Mouse (Mus musculus): ENCODE measurements around the gene Gm9857.
A peak's percentile ranks its signal among the peaks of the same experiment; 100 is the strongest.

The Gm9857 gene

DNA sequence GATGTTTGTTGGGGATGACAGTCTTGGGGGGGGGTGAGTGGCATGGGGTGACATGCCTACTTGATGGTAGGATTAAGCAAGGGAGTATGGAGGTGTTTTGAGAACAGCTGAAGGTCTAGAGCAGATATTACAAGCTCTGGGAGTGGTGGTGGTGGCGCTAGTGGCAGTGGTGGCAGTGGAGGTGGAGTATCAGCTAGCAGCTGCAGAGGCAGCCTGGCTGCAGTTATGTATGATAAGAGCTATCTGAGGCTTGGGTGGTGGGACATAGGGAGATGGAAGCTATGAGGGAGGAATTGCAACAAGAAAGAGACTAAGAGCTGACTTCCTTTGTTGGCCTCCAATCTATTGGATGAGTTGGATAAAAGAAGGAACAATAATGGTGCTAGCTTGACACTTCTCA, 18.4 kb downstream of the Gm9857 start:
- no peak for DNase-seq

DNA sequence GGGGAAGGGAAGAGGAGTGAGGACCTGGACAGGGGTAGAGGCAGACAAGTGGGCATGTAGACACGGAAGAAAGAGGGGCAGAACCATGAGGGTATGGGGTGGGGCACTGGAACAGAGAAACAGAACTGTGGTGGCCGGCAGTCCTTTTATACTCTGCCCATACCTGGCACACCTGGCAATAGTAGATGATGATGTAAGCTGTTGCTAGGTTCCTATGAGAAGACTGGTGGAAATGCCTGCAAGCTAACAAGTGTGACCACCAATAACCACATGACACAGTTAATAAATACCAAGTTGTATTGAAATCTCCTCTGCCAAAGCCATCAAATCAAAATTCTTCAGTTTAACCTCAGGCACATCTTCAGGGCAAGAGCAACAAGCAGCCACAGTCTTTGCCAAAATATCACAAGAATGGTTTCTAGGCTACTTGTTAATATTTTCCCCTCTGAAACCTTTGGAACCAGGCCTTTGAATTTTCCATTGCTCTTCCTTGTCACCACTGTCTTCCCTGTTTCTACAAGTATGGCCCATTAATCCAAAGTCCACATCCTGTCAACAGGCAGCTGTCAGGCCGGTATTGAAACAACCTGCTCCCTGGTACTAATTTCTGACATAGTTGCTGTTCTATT, 19.7 kb downstream of the Gm9857 start:
- no peak for DNase-seq

DNA sequence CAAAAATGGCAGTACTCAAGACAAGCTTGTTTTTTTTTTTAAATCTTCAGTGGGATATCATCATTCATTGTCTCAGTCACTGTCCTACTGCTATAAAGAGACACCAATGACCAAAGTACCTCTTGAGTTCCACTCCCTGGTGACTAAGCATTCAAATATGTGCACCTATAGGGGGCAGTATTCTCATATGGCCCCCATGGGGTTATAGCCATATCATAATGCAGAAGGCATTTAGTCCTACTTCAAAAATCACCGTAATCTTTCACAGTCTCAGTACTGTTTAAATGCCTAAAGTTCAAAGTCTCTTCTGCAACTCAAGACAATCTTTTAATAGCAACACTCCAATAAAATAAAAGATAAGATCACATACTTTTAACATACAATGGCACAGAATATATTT, 21.4 kb downstream of the Gm9857 start:
- no peak for DNase-seq

DNA sequence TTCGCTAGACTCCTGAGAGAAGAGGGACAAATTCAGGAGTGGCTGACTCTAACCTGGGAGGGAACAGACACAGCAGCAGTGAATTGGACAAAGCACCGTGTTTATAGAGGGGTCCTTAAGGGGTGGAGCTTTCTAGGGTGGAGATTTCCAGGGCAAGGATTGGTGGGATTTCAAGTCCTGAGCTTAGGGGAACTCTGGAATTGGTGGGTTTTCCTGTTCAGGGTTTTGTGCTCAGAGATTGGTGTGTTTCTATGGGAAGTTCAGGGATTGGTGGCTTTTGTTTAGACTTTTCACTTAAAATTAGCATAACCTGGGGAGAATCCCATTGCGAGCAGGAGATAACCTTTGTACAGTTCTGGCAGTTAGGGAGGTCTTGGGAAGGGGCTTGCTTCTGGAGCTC, 22.3 kb downstream of the Gm9857 start:
- DNase-seq, result no peak

DNA sequence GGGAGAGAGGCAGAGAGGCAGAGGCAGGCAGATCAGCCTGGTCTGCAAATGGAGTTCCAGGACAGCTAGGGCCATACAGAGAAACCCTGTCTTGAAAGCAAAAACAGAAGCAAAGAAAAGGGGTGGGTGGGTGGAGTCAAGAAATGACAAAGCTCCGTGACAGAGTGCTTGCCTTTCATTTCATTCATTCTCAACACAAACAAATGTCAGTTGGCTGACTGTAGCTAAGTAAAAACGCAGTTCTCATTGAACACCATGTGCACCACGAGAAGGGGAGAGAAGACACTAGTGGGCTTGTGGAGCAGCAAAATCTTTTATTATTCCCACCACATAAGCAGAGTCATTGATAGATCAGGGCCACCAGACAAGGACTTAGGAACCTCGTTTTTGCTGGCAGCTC, 23.4 kb downstream of the Gm9857 start:
- no peak for DNase-seq

DNA sequence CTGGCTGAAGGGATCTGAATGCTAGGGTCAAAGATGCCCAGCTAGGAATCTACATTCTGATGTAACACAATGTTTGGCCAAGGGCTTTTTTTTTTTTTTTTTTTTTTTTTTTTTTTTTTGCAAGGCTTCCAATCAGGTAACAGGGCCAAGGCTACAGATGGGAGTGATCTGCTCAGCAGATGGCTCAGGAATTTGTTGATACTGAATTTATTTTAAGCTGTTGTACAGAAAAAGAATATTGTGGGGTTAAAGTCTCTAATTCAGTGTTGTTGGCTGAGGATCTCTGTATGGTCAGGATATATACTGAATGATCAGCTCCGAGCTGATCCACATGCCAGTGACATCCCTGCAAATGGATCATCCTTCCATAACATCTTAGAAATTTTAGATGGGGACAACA, 24.2 kb downstream of the Gm9857 start:
- DNase-seq, result peak; percentile 40

DNA sequence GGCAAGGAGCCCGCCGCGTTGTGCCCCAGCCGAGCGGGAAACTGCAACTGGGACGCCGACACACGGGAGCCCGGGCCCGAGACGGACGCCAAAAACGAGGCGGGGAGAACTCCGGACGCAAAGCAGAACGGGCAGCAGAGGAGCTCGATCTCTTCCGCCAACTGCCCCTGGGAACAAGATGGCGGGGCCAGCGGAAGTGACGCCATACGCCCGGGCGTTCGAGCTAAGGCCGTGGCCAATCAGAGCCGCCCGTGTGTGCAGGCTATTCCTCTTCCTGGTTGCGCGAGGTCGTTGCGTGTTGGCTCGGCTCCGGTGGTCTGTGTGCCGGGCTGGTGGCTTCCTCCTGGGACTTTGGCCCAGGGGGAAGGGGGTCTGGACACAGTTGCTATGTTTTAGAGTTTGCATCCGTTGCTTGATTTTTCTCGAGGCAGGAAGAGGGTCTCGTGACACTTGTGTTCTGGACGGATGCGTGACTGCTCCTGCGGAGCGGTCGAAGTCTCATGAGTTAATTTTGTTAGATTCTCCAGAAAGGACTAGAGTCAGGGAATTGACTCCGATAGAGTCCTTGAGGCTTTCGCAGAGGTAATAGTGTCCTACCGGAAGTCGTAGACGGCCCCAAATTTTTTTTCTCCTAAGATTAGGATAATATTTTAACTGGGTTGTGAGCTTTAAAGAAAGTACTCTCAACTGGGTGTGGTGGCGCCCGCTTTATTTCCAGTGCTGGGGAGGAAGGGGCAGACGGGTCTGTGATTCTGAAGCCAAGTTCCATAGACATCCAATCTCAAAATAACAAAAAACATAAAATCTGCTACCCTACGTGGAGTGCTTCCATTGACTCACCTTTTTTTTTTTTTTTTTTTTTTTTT, 28.5 kb downstream of the Gm9857 start, which contains the start of gene Prpf38b:
Prpf38b (minus strand) TSS at position 180 of the 866 bp plus-strand sequence.
- peak; percentile 97 for DNase-seq

DNA sequence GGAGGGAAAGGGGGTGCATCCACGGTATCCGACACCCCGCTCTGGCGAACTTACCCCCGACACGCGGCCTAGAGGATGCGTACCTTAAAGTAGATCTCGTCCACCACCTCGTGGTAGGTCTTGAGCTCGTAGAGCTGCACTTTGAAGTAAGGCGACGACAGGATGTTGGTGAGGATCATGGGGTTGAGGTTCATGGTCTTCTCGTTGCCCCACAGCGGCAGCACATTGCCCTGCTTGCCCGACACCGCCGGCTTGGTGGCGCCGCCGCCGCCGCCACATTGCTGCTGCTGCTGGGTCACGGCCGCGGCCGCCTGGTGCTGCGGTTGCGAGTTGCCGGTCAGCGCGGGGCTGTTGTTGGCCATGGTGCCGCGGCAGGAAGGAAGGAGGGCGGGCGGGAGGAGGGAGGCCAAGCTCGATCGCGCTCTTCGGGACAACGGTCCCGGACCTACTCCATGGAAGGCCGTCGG, 29.1 kb downstream of the Gm9857 start:
- peak; percentile 69 for DNase-seq

DNA sequence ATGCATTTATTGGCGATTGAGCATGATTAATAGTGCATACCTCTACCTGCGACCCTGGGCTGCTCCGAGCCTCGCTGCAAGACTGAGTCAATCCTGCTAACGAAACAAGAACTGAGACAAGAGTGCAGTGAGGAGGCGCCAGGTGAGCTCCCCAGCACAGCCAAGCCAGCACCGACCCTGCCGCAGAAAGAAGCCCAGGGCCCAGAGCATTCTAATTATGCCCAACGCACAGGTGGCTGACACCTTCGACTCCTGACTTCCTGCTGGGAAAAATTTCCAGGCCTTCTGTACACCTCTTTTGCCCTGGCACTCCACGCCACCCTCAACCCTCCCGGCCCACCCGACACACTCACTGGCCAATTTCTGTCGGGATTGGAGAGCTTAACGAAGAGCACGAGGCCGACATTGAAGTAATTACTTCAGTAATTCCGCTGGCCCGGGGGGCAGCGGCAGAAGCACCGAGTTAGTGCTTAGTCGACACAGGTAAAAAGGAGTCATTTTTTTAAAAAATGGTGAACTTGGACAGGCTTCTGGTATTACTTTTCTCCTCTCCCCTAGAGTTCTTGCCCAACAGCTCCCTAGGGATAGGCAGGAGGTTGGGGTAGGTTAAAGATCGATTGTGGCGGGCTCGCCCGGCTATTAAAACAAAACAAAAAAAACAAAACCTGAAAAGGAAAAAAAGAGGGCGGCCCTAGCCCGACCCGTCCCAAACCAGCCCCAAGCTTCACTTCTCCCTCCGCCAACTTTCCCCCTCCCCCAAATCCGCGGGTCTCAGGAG, 29.8 kb downstream of the Gm9857 start:
- DNase-seq, result no peak

DNA sequence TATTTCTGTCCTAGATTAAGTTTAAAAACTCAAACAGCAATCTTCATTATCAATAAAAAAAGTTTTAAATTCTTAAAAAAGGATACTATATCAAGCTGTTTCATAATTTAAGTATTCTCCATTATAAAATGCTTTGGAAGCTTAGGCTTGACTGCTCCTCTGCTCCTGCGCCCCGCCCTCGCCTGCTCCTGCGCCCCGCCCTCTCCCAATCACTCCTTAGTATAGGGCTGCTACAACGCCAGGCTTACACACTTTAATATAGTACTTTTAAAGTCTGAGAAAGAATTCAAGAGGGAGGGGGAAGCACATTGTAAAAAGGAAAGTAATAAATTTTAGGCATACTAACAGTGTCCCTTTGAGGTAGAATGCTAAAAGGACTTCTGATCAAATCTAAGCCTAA, 37.3 kb downstream of the Gm9857 start:
- DNase-seq, result no peak

DNA sequence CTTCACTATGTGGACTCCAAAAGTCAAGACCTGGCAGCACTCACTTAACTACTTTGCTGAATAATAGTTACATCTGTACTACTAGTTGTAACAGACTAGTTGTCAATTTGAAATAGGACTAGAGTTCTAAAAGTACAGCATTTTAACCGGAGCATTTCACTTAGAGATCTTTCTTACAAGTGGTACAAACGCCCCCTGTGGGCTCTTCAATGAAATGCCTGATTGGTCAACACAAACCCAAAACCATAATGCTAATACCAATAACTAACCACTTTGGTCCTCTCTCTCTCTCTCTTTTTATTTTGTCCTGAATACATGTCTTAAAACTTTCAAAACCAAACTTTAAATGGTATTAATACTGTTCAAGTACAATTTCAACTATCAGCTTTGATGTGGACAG, 38.2 kb downstream of the Gm9857 start:
- DNase-seq, result no peak

DNA sequence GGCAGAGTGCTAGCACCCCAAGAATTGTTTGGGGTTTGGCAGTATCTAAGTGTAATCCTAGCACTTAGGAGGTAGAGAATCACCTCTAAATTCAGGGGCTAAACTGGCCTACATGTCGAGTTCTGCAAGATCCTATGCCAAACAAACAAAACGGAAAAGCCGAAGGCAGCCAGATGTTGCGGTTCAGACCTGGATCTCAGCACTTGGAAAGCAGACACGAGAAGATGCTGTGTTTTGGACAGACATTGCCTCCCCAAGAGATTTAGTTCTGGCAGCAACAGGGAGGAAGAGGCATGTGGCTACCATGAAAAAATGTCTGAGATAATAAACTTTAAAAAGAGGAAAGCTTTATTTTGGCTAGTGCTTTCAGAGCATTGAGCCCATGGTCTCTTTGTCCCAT, 39.6 kb downstream of the Gm9857 start:
- DNase-seq, result no peak

DNA sequence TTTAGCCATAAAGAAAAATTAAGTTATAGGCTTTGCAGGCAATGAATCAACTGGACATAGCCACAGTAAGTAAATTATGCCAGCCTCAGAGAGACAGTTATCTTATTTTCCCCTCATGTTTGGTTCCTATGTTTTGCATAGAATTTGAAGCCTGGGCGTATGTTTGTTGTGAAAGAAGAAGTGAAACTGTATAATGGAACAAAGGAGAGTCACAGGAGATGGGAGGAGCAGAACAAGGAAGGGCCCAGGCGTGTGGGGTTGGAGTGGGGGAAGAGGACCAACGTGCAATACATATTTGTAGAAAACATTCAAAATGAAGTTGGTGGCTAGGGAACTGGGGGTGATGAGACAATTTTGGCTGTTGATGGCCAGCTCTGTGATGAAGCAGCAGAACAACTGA, 40.1 kb downstream of the Gm9857 start:
- DNase-seq, result no peak

DNA sequence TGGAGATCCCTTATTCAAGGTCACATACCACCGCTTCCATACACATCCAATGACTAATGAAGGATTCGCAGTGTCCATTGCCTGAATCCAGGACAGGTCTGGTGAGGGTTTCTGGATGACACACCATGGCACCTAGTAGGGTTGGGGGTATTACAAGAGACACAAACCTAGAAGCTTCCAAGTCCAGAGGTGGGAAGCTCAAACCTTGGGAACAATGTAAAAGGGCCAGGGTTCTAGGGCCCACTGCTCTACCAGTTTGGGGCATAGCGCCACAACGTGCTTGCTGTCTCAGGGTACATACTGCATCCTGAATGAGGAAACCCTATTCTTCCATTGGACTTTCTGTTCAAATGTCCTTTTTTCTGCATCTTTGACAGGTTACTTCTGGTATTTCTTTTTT, 41.6 kb downstream of the Gm9857 start:
- DNase-seq, result no peak

DNA sequence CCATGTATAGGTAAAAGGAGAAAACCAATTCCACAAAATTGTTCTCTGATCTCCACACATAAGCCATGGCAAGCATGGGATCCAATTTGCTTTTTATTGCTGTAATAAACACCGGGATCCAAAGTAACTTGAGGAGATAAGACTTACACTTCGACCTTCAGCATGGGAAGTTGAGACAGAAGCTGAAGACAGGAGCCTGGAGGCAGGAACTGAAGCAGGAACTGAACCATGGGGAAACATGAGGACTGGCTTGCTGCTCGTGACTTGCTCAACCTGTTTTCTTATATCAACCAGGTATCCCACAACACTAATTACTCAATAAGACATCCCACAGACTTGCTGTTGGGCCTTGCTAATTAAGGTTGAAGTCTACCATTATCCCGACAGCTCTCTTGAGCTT, 47.3 kb downstream of the Gm9857 start:
- no peak for DNase-seq

DNA sequence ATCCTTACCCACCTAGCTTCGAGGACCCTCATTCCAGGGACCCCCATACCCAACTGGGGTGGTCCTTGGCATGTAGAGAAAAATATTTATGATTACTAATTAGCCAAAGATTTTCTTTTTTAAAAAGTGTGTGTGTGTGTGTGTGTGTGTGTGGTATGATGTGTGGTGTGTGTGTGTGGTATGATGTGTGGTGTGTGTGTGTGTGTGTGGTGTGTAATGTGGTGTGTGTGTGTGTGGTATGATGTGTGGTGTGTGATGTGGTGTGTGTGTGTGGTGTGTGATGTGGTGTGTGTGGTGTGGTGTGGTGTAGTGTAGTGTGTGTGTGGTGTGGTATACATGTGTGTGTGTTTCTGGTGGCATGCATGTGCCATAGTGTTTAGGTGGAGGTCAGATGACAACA, 48.2 kb downstream of the Gm9857 start:
- DNase-seq, result no peak
